Mouse (Mus musculus): ENCODE measurements at regions not wholly inside any gene's neighbourhood (a gene's known extent, or its start where the extent isn't known, plus 50 kb on each side); places are given as distances from the start of the nearest gene placed in this dataset.
A peak's percentile ranks its signal among the peaks of the same experiment; 100 is the strongest.

DNA sequence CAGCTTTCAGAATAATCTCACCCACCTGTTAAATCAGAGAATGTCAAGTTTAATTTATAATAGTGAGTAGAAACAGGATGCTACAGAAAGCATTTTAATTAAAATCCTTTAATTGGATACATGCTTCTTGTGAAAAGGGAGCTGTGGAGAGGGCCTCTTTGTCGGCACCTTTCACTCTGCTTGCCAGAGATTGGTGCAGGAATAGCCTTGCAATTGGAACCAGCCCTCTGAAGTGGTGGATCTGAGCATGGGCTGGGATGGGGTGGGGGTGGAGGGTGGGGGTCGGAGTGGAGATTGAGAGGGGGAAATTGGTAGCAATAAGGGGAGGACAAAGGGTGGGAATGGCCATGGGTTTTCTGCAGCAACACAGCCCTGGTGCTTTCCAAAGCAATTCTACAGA is 207.2 kb downstream of the Tbx15 start:
- DNase-seq, result no peak
- intact Hi-C loops (cut with DNase I), result no loop called here

GRCm38 (mm10) chr3:99447813-99448212 is 207.6 kb downstream of the Tbx15 start:
- DNase-seq, result no peak
- intact Hi-C loops (cut with DNase I), result no loop called here

DNA sequence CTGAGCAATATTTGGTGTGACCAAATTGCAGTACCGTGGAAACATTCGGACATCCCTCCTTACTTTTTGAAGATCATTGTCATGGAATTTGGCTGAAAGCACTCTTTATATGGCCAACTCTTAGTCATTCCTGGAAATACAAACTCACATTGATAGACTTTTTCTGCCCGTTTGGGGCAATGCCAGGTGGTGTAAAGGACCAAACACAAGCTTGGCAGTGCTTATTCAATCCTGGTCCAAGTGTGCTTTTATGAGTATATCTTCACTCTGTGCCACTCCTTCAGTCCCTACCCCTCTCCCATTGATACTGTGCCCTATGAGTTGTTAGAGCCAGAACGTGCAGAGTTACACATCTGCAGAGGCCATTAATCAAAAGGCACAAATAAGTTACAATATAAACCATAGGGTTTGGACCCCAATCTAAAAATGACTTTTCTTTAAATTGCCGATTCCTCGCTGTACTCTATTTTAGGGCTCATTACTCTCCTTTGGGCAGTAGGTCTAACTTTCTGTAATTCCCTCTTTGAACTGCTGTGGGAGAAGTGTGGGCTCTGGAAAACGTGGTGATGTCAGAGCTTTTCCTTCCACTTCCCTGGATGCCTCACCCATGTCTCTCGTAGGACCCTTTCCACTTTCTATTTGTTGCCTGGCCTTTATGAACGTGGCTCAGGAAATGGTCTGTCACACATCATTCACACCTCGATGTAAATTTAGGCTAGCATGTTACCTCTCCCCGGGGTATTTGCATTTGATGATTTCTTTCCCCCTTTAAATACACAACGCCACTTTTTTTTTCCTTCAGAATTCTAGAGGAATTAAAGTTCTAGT is 219.1 kb downstream of the Tbx15 start:
- DNase-seq, result peak; percentile 2
- intact Hi-C loops (cut with DNase I), result no loop called here

DNA sequence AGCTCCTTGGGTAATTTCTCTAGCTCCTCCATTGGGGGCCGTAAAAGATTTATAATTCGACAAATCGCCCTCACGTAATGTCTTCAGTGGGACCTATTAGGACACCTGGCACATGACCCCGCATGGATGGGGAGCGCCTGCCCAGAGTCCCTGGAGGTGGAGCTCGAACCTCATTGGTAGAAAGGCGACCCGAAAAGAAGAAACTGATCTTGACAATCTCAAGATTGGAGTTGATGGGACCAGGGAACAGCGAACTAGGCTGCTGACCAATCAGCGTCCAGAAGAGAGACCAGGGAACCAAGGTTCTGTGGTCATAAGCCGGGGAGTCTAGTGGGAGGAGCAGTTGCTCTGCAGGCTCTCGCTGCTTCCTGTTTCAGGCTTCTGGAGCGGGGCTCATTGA is 259.8 kb downstream of the Tbx15 start:
- peak; percentile 3 for DNase-seq
- intact Hi-C loops (cut with DNase I), result no loop called here

- intact Hi-C loops (cut with DNase I), result no loop called here
- no peak for DNase-seq
Measured at GRCm38 (mm10) chr3:99504772-99505171, 264.6 kb downstream of the Tbx15 start.

- DNase-seq, result no peak
- intact Hi-C loops (cut with DNase I), result no loop called here
Measured at GRCm38 (mm10) chr3:99512250-99512649, 272.1 kb downstream of the Tbx15 start.

DNA sequence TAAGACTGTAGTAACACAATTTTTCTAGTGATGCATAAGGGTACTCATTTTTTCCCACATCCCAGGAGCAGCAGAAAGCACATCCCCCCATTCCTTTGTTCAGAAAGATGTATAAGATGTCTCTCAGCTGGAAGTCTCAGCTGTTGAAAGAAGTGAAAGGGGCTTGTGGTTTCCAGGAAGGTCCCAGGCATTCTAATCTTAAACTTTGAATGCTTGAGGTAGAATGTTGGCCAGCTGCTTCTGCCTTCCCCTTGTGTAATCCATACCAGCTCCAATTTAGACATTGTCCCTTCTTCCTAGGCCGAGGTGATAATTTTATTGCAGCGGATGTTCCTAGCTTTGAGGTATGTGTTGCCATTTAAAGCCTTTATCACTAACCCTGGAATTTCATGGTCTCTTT is 272.8 kb downstream of the Tbx15 start:
- intact Hi-C loops (cut with DNase I), result no loop called here
- DNase-seq, result no peak

- intact Hi-C loops (cut with DNase I), result no loop called here
Measured at GRCm38 (mm10) chr3:99515751-99516150, 275.6 kb downstream of the Tbx15 start.

GRCm38 (mm10) chr3:99560917-99561316 is 320.7 kb downstream of the Tbx15 start:
- DNase-seq, result peak; percentile 2
- intact Hi-C loops (cut with DNase I), result no loop called here

More at GRCm38 (mm10) chr3:99515751-99516150, 275.6 kb downstream of the Tbx15 start:
- DNase-seq, result no peak

DNA sequence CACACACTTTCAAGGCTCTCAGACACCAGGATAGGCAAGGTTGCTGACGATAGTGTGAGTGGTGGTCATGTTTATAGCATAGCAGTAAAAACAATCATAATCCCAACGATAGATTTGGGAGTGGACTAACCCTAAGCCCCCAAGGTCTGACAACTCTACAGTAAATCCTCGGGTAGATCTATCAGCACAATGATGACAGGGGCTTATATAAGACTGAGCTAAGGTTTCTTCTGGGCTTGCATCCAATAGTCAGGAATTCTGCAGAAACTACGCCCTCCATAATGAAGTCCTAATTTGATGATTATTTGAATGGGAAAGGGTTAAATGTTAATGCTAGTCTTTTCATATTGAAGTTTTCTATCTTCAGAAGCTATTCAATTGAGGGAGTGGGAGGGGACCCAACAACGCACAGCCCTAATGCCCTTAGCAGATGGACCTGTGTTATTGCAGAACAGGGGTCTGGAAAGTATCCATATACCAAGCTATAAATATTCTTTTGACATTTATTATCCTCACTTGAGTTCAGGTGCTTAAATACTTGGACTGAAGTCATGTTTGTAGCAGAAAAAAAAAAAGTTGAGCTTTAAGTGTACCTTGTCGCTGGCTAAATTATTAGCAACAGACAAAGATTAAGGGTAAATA is 311.8 kb upstream of the Spag17 start:
- no peak for DNase-seq
- intact Hi-C loops (cut with DNase I), result no loop called here

- DNase-seq, result no peak
- intact Hi-C loops (cut with DNase I), result no loop called here
Measured at GRCm38 (mm10) chr3:99573977-99574373, 311.2 kb upstream of the Spag17 start.

- intact Hi-C loops (cut with DNase I), result no loop called here
- no peak for DNase-seq
Measured at GRCm38 (mm10) chr3:99602679-99603078, 282.5 kb upstream of the Spag17 start.

GRCm38 (mm10) chr3:99632309-99632708 is 252.9 kb upstream of the Spag17 start:
- intact Hi-C loops (cut with DNase I), result no loop called here

GRCm38 (mm10) chr3:99641343-99642106 is 243.7 kb upstream of the Spag17 start:
- intact Hi-C loops (cut with DNase I), result no loop called here
- DNase-seq, result no peak

More at GRCm38 (mm10) chr3:99632309-99632708, 252.9 kb upstream of the Spag17 start:
- DNase-seq, result no peak

GRCm38 (mm10) chr3:99644910-99645309 is 240.3 kb upstream of the Spag17 start:
- DNase-seq, result no peak
- intact Hi-C loops (cut with DNase I), result no loop called here

- intact Hi-C loops (cut with DNase I), result no loop called here
- DNase-seq, result no peak
Measured at GRCm38 (mm10) chr3:99645318-99645717, 239.9 kb upstream of the Spag17 start.

DNA sequence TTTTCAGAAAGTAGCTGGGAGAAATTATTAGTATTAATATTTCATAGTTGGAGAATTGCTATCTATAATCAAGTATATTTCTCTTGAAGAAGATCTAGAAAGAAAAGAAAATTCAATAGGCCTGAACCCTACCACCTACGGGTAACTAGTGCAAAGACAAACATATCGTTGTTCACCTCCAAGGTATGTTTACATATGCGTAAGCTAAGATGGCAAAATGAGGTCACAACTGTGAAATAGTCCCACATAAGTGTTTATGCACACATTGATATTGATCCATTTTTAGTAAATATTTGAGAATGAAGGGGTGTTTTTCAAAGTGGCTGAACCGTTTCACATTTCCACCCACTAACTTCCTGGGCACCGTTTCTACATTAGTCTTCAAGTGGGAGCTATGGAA is 227.6 kb upstream of the Spag17 start:
- intact Hi-C loops (cut with DNase I), result no loop called here
- DNase-seq, result no peak

DNA sequence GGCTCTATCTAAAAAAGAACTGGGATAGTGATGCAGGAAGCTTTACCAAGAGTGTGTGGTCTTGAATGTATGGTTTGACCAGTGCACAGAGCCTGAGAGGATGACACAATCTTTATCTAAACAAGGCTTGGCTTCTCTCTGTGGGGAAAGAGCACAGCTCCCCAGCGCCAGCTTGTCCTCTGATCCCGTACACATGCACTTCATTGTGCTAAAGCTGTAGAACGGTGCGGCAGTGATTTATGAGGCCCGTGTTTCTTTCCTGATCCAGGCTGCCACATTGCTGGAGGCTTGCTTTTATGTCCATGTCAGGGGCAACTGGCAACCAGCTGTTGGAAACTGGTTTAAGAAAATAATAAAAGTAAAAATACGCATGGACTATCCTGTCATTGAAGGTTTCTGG is 221.4 kb upstream of the Spag17 start:
- no peak for DNase-seq

GRCm38 (mm10) chr3:99665363-99665762 is 219.8 kb upstream of the Spag17 start:
- intact Hi-C loops (cut with DNase I), result no loop called here
- DNase-seq, result no peak

More for the DNA sequence above, 221.4 kb upstream of the Spag17 start:
- intact Hi-C loops (cut with DNase I), result no loop called here

DNA sequence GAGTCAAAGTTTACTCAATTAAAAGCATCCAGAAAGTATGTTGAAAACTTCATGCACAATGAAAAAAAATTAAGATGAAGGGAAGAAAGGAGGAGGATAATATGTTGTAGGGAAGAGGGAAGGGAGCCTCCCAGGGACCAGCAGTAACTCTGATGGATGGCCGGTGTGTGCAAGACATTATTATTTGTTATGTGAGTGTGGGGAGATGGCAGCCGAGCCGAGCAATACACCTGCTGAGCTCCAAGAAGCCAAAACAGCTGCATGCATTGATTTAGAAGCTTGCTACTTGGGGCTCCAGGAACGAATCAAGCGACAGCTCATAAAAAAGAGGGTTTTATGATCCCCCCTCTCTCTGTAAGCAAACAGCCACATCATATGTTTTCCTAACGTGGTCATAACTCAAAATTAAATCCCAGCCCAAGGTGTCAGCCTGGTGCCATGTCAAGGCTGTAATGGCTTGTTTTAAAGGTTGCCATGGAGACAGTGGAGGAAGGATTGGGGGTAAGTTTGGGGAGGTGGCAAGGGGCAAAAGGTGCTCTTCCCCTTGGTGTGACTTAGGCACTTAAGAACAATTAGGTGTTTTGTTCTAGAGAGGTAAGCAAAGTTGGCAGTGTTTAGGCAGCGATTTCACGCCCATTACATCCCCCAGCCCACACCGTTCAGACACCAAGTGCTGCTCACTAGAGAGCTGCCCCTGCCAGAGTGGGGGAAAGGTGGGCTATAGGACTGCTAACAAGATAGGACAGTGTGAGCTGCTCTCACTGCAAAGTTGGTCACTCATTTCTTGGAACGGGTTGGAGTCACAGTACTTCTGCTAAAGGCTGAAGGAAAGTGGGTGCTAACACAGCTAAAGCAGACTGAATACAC is 219.1 kb upstream of the Spag17 start:
- no peak for DNase-seq
- intact Hi-C loops (cut with DNase I), result no loop called here

- intact Hi-C loops (cut with DNase I), result no loop called here
- no peak for DNase-seq
Measured at GRCm38 (mm10) chr3:99674145-99674544, 211.1 kb upstream of the Spag17 start.

Data from left cerebral cortex, postnatal 4 days (tissue).